Mouse (Mus musculus) testis, adult 2 months (tissue): ENCODE data around the gene Mettl7a2. TPM values are rescaled to one million over a fixed set of nuclear protein-coding genes. Genes with fewer than 3 reads are reported as not detected.
"Not testable (repeated sequence)": the region's sequence is repeated elsewhere in the genome, so short reads cannot be mapped to it uniquely, and the experiment has no call there.

Source experiments
- H3K27ac ChIP-seq: fragments of 200-500 bp; 2 replicates; pipeline ENCODE4 v1.5.1; 2012; ENCODE audit warnings: low read depth, low read length; ENCODE audit not compliant: control insufficient read depth, insufficient read depth
- H3K27me3 ChIP-seq: fragments of 200-500 bp; 2 replicates; pipeline ENCODE4 v1.6.1; 2012; ENCODE audit warnings: mild to moderate bottlenecking, low read length, moderate library complexity; ENCODE audit not compliant: control insufficient read depth, insufficient read depth
- H3K36me3 ChIP-seq: fragments of 200-500 bp; 2 replicates; pipeline ENCODE4 v1.6.1; 2012; ENCODE audit warnings: mild to moderate bottlenecking, low read length; ENCODE audit not compliant: control insufficient read depth, insufficient read depth
- H3K4me1 ChIP-seq: fragments of 200-500 bp; 2 replicates; pipeline ENCODE4 v1.6.1; 2012; ENCODE audit warnings: low read length; ENCODE audit not compliant: control insufficient read depth, insufficient read depth
- H3K4me3 ChIP-seq: fragments of 200-500 bp; 2 replicates; pipeline ENCODE4 v1.5.1; 2012; ENCODE audit warnings: low read depth, mild to moderate bottlenecking, low read length, moderate library complexity, mixed read lengths; ENCODE audit not compliant: control insufficient read depth
- CTCF ChIP-seq: fragments of 200-500 bp; IDR thresholded peaks from 2 replicates; pipeline ENCODE4 v1.5.1; 2012; ENCODE audit warnings: low read depth, mild to moderate bottlenecking, inconsistent platforms, low read length, moderate library complexity; ENCODE audit not compliant: control insufficient read depth, insufficient read depth, insufficient replicate concordance
- POLR2A ChIP-seq: fragments of 200-500 bp; IDR thresholded peaks from 2 replicates; pipeline ENCODE4 v1.6.1; 2012; ENCODE audit warnings: low read depth, mild to moderate bottlenecking, inconsistent platforms, low read length, moderate library complexity; ENCODE audit not compliant: control insufficient read depth
- polyA plus RNA-seq: library from polyadenylated mRNA; depleted of rRNA; stranded (reverse); fragments of >200 nt; gene quantifications from 2 replicates; pipeline ENCODE4 v1.2.3, GENCODE M21; 2012

Mettl7a2 gene
- polyA plus RNA-seq, 1 experiment: not detected

DNA sequence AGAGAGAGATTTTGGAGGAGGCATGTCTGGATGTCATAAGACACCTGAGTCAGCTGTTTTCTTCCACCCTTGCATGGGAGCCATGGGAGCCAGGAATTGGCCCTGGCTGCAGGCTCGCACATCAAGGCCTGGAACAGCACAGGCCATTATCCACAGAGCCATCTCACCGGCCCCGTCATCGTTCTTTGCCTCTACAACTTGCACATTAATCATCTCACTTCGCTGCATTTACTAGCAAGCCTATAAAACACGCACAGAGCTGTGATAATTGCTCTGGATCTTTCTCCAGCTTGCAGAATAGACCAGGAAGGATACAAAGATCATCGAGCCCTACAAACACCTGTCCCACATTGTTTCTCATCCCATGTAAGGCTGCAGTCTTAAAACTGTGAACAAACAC is 22.3 kb upstream of the Mettl7a2 start:
- no peak for TF ChIP-seq CTCF
- TF ChIP-seq POLR2A: no peak
- H3K27ac ChIP-seq: no peak overlapping the region
- no peaks in the 10 kb centered on the region for H3K36me3 ChIP-seq
- H3K4me1 ChIP-seq: no peaks in the 10 kb centered on the region
- H3K27me3 ChIP-seq: no peaks in the 10 kb centered on the region
- H3K4me3 ChIP-seq: no peak overlapping the region

DNA sequence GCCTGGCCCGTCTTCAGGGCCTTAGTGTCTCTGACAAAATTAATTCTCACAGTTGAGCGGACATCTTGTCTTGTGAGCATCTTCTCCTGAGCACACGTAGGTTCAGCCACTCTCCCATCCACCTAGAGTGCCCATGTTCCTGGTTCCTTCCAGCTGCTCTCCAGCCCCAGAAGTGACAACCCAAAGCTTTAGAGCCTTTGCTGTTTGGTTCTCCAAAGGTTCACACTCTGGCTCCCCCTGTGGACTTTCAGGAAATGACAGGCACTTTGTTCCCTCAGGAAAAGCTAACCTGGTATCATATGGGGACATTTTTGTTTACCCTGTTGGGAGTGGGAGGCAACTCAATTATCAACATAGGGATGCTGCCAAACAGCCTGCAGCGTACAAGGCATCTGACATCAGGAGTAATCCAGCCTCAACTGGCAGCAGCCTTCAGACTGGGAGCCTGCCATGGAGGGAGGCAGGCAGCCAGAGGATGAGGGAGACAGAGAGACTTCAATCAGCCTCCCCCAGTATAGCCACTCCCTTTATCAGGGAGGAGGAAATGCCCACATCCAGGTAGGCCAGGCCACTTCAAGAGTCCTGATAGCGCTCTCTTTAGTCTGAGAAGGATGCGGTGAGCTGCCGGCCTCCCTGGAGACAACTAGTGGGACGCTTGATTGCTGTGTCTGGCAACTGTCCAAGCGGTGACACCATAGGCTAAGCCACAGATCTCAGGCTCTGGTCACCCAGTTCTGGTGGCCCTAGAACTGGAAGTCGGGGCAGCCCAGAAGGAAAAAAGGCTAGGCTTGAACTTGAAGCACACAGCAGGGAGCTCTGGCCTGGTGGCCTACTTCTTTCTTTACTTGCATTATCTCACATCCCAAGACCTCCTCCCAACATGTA is 20.7 kb upstream of the Mettl7a2 start:
- H3K27me3 ChIP-seq: not testable (repeated sequence)

DNA sequence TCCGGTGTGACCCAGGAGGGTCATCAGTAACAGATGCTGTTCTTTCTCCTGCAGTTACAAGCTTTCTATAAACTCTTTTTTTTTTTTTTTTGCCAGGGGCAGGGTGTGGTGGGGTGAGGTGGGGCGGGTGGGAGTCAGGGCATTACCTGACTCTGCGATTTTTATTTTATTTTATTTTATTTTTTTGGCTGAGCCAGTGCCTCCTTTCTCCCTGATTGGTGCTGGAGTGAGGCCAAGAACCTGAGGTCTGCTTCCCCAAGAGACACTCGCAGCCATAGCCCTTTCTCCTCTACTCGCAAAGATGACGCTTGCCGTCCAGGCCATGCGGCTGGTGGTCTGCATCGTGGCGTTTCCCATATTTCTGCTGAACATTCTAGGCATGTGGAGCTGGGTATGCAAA is 18.4 kb upstream of the Mettl7a2 start, which contains the start of gene Mettl7a3:
Gene Mettl7a3 (plus strand): TSS at position 301 of the 400 bp plus-strand sequence.
- no peaks in the 10 kb centered on the region for H3K36me3 ChIP-seq
- TF ChIP-seq POLR2A: no peak
- no peak for TF ChIP-seq CTCF
- H3K4me3 ChIP-seq: no peak within 1 kb of the TSS
- no peaks in the 10 kb centered on the region for H3K4me1 ChIP-seq
- H3K27me3 ChIP-seq: no peaks in the 10 kb centered on the region
- H3K27ac ChIP-seq: no peak within 1 kb of the TSS

More for the DNA sequence above, 20.7 kb upstream of the Mettl7a2 start:
- H3K27ac ChIP-seq, H3K4me1 ChIP-seq, H3K4me3 ChIP-seq, H3K36me3 ChIP-seq: not testable (repeated sequence)

DNA sequence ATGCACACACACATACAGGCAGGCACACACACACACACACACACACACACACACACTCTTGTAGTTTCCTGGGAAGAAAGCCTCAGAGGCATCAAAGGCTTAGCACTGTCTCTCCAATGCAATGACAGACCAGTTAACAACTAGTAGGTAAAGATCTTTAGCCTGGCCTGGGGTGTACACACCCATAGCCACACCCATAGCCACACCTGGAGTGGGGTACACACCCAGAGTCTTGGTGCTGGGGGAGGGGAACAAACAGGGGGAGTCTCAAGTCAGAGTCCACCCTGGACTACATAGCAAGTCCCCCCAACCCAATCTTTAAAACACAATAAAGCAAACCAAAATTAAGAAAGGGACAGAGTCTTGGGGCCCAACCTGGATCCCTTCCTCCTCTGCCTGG is 15.7 kb upstream of the Mettl7a2 start:
- not testable (repeated sequence) for H3K4me1 ChIP-seq, H3K27ac ChIP-seq, H3K36me3 ChIP-seq, H3K4me3 ChIP-seq, H3K27me3 ChIP-seq

DNA sequence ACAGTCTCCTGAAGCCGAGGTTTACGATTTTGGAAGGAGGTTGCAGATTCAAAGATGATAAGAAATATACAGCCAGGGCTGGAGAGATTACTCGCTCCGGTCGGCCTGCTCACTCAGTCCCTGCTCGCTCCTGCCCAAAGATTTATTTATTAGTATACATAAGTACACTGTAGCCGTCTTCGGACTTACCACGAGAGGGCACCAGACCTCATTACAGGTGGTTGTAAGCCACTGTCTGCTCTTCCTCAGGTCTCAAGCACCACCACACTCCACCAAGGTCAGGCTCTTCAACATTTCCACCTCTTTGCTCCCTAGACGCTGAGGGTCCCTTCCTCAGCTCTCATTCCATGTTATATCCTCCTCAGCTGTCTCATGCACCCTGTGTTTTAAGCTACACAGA is 15.2 kb upstream of the Mettl7a2 start:
- not testable (repeated sequence) for H3K4me1 ChIP-seq, H3K36me3 ChIP-seq, H3K27ac ChIP-seq, H3K27me3 ChIP-seq, H3K4me3 ChIP-seq

DNA sequence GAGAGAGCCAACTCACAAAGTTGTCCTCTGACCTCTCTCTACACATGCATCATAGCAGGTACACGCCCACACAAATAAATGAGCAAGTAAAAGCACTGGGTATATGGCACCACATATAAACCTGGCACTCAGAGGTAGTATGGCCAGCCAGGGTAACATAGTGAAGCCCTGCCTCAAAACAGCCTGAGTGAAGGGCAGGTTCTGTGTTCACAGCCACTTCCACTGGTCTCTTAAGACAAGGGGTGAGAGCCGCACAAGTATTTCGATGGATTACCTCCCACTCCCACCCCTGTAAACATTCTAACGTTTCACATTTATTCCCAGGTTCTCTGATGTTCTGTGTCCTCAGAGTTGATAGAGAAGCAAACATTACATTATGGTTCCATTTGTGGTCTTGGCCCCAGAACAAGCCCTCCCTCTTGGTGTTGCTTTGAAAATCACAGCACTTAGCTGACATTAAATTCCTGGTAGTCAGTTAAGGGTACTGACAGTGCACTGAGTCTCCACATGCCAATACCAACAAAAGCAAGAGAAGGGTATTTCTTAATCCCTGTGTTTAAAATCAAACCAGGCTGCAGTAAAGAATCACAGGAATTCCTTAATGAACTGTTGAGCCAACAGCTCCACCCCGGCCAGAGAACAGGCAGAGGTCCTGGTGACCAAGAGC is 11.6 kb upstream of the Mettl7a2 start:
- not testable (repeated sequence) for H3K27ac ChIP-seq, H3K4me1 ChIP-seq, H3K27me3 ChIP-seq, H3K36me3 ChIP-seq, H3K4me3 ChIP-seq

DNA sequence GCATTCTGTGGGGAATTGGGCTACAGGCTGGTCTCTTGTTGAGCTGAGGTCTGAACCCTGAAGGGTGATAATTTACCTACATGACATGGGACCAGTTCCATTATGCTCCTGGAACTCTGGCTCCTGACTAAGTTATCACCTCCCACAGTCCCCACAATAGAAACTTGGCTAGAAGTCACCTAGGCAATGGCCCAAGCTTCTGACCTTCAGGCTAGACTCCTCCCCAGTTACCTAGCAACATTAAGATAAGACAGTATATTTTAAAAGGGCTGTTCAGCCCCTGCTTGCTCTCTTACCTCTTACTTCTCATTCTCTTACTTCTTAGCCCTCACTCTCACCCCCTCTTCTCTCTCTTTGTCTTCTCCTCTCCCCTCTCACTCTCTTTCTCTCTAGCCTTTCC is 7.5 kb upstream of the Mettl7a2 start:
- Histone ChIP-seq H3K4me3 (no peak overlapping the region), H3K4me1 (no peaks in the 10 kb centered on the region; the same call in 1 of the 2 replicates), H3K27me3 (no peaks in the 10 kb centered on the region), H3K27ac (no peak overlapping the region), H3K36me3 (no peaks in the 10 kb centered on the region)
- TF ChIP-seq POLR2A: no peak
- TF ChIP-seq CTCF: no peak

DNA sequence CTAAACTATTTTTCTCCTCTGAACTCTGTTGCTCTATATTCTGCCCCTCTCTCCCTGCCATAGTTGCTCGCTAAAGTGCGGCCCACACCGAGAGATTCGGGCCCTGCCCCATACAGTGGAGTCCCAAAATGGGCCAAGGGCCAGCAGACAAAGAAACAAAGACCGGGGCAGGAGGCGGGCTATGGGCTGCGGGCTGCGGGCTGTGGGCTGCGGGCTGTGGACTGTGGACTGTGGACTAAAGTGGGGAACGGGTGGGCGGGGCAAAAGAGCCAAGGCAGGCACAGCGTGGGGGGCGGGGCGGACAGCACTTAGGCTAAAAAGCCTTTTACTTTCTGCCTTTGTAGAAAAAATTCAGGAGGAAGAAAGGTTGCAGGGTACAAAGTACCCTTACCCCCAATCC is 6.2 kb upstream of the Mettl7a2 start:
- no peaks in the 10 kb centered on the region; the same call in 1 of the 2 replicates for H3K4me1 ChIP-seq
- no peak overlapping the region for H3K4me3 ChIP-seq
- TF ChIP-seq POLR2A: no peak
- no peak for TF ChIP-seq CTCF
- no peak overlapping the region for H3K27ac ChIP-seq
- no peaks in the 10 kb centered on the region for H3K27me3 ChIP-seq
- no peaks in the 10 kb centered on the region for H3K36me3 ChIP-seq
